Mouse (Mus musculus) MEL (cell line): Measurements from ENCODE around the gene Nrxn3. TPM values are rescaled to one million over a fixed set of nuclear protein-coding genes. Genes with fewer than 3 reads are reported as not detected.

Experiments
- DNase-seq: peaks from one replicate; pipeline ENCODE4 v3.0.0; 2011; ENCODE audit warnings: low read depth, low spot score
- H3K27ac ChIP-seq: 2 replicates; pipeline ENCODE4 v1.5.1; 2012; ENCODE audit warnings: low read depth, mild to moderate bottlenecking, control low read depth, low read length, moderate library complexity; ENCODE audit not compliant: control insufficient read depth
- H3K27me3 ChIP-seq, 2 experiments: fragments of 150-350 bp in 1 of 2; sonication (generic) in 1 of 2; 2 replicates each; pipeline ENCODE4 v1.6.1; 2012; ENCODE audit warnings: low read length in 2 of 2, mild to moderate bottlenecking in 2 of 2, improper control_type of control experiment in 1 of 2, moderate library complexity in 1 of 2; ENCODE audit not compliant: insufficient read depth in 2 of 2, control insufficient read depth in 1 of 2
- H3K36me3 ChIP-seq, 2 experiments: 2 replicates each; pipeline ENCODE4 v1.6.1; 2012 to 2014; ENCODE audit warnings: low read length in 2 of 2, improper control_type of control experiment in 1 of 2, inconsistent platforms in 1 of 2, mild to moderate bottlenecking in 1 of 2; ENCODE audit not compliant: insufficient read depth in 2 of 2, control insufficient read depth in 1 of 2
- H3K4me1 ChIP-seq, 2 experiments: fragments of 150-350 bp in 1 of 2; sonication (generic) in 1 of 2; 2 replicates each; pipeline ENCODE4 v1.6.1; 2012; ENCODE audit warnings: low read length in 2 of 2, improper control_type of control experiment in 1 of 2, mild to moderate bottlenecking in 1 of 2; ENCODE audit not compliant: insufficient read depth in 2 of 2, control insufficient read depth in 1 of 2
- H3K4me3 ChIP-seq, 2 experiments: fragments of 150-350 bp in 1 of 2; sonication (generic) in 1 of 2; 2 replicates each; pipeline ENCODE4 v1.5.1; 2012; ENCODE audit warnings: low read depth in 2 of 2, low read length in 2 of 2, mild to moderate bottlenecking in 2 of 2, moderate library complexity in 2 of 2, control low read depth in 1 of 2, improper control_type of control experiment in 1 of 2; ENCODE audit not compliant: control insufficient read depth in 1 of 2, insufficient read depth in 1 of 2
- H3K79me2 ChIP-seq: 2 replicates; pipeline ENCODE4 v1.6.1; 2012; ENCODE audit warnings: mild to moderate bottlenecking, low read length, moderate library complexity; ENCODE audit not compliant: control insufficient read depth, poor library complexity, insufficient read depth
- H3K9ac ChIP-seq: 2 replicates; pipeline ENCODE4 v1.6.1; 2012; ENCODE audit warnings: low read depth, mild to moderate bottlenecking, control low read depth, low read length, moderate library complexity; ENCODE audit not compliant: control insufficient read depth, poor library complexity, severe bottlenecking
- H3K9me3 ChIP-seq: fragments of 150-350 bp; sonication (generic); replicated peaks from 2 replicates; pipeline ENCODE4 v1.6.1; 2012; ENCODE audit warnings: mild to moderate bottlenecking, low read length, improper control_type of control experiment, moderate library complexity; ENCODE audit not compliant: insufficient read depth
- CHD1 ChIP-seq: IDR thresholded peaks from 2 replicates; pipeline ENCODE4 v1.6.1; 2012; ENCODE audit warnings: low read depth, mild to moderate bottlenecking, inconsistent platforms, low read length, improper control_type of control experiment
- CHD2 ChIP-seq: IDR thresholded peaks from 2 replicates; pipeline ENCODE4 v1.6.1; 2011; ENCODE audit warnings: low read length, improper control_type of control experiment
- ELF1 ChIP-seq: IDR thresholded peaks from 2 replicates; pipeline ENCODE4 v1.6.1; 2014; ENCODE audit warnings: low read depth, mild to moderate bottlenecking, inconsistent platforms, low read length, improper control_type of control experiment, moderate library complexity
- EP300 ChIP-seq, 2 experiments: IDR thresholded peaks; 2 replicates each; pipeline ENCODE4 v1.6.1; 2011; ENCODE audit warnings: improper control_type of control experiment in 2 of 2, low read length in 2 of 2, low read depth in 1 of 2, mild to moderate bottlenecking in 1 of 2
- JUND ChIP-seq: IDR thresholded peaks from 2 replicates; pipeline ENCODE4 v1.6.1; 2011; ENCODE audit warnings: low read depth, mild to moderate bottlenecking, improper control_type of control experiment, low read length
- KAT2A ChIP-seq: conservative IDR thresholded peaks from 2 replicates; pipeline ENCODE4 v1.6.1; 2012; ENCODE audit warnings: low read depth, low read length, improper control_type of control experiment, inconsistent platforms
- MAFK ChIP-seq: IDR thresholded peaks from 2 replicates; pipeline ENCODE4 v1.6.1; 2011; ENCODE audit warnings: low read depth, mild to moderate bottlenecking, low read length, improper control_type of control experiment, borderline replicate concordance
- MAX ChIP-seq: IDR thresholded peaks from 2 replicates; pipeline ENCODE4 v1.6.1; 2011; ENCODE audit warnings: low read length, improper control_type of control experiment
- MAZ ChIP-seq: IDR thresholded peaks from 2 replicates; pipeline ENCODE4 v1.6.1; 2012; ENCODE audit warnings: low read depth, mild to moderate bottlenecking, inconsistent platforms, low read length, improper control_type of control experiment
- MEF2A ChIP-seq: IDR thresholded peaks from 2 replicates; pipeline ENCODE4 v1.6.1; 2014; ENCODE audit warnings: low read depth, mild to moderate bottlenecking, inconsistent platforms, low read length, improper control_type of control experiment; ENCODE audit not compliant: poor library complexity, insufficient replicate concordance, severe bottlenecking; ENCODE audit errors: extremely low read depth
- MYB ChIP-seq: IDR thresholded peaks from 2 replicates; pipeline ENCODE4 v1.6.1; 2011; ENCODE audit warnings: mild to moderate bottlenecking, low read depth, low read length, improper control_type of control experiment
- MYC ChIP-seq: IDR thresholded peaks from 2 replicates; pipeline ENCODE4 v1.6.1; 2011; ENCODE audit warnings: low read depth, mild to moderate bottlenecking, low read length, improper control_type of control experiment, moderate library complexity
- NELFE ChIP-seq: IDR thresholded peaks from 2 replicates; pipeline ENCODE4 v1.6.1; 2011; ENCODE audit warnings: low read depth, low read length, improper control_type of control experiment
- POLR2AphosphoS2 ChIP-seq: IDR thresholded peaks from 2 replicates; pipeline ENCODE4 v1.6.1; 2011; ENCODE audit warnings: low read length, improper control_type of control experiment
- RCOR1 ChIP-seq: IDR thresholded peaks from 2 replicates; pipeline ENCODE4 v1.6.1; 2012; ENCODE audit warnings: low read depth, mild to moderate bottlenecking, inconsistent platforms, low read length, improper control_type of control experiment
- TCF12 ChIP-seq: IDR thresholded peaks from 2 replicates; pipeline ENCODE4 v1.6.1; 2014; ENCODE audit warnings: low read depth, mild to moderate bottlenecking, inconsistent platforms, low read length, improper control_type of control experiment, moderate library complexity
- USF1 ChIP-seq: IDR thresholded peaks from 2 replicates; pipeline ENCODE4 v1.6.1; 2014; ENCODE audit warnings: low read depth, mild to moderate bottlenecking, inconsistent platforms, low read length, improper control_type of control experiment, moderate library complexity
- ZC3H11A ChIP-seq: IDR thresholded peaks from 2 replicates; pipeline ENCODE4 v1.6.1; 2012; ENCODE audit warnings: low read depth, mild to moderate bottlenecking, inconsistent platforms, low read length, improper control_type of control experiment
- ZNF384 ChIP-seq: IDR thresholded peaks from 2 replicates; pipeline ENCODE4 v1.6.1; 2012; ENCODE audit warnings: low read depth, mild to moderate bottlenecking, inconsistent platforms, low read length, improper control_type of control experiment
- polyA plus RNA-seq, 2 experiments: library from polyadenylated mRNA; stranded (reverse) in 1 of 2; unstranded in 1 of 2; fragments of >175 nt in 1 of 2; fragments of >200 nt in 1 of 2; gene quantifications; 2 replicates each; pipeline versions ENCODE4 v1.2.1 to v1.2.4; 2012; ENCODE audit warnings: low replicate concordance in 2 of 2, low read depth in 1 of 2; ENCODE audit not compliant: insufficient read length in 2 of 2, insufficient read depth in 1 of 2, missing spikeins in 1 of 2
- total RNA-seq: library from RNA; depleted of rRNA; stranded (reverse); fragments of 300-350 nt; gene quantifications from 2 replicates; pipeline ENCODE4 v1.2.3, GENCODE M21; 2012

Nrxn3 gene
- total and polyA plus RNA-seq, 3 experiments = not detected

DNA sequence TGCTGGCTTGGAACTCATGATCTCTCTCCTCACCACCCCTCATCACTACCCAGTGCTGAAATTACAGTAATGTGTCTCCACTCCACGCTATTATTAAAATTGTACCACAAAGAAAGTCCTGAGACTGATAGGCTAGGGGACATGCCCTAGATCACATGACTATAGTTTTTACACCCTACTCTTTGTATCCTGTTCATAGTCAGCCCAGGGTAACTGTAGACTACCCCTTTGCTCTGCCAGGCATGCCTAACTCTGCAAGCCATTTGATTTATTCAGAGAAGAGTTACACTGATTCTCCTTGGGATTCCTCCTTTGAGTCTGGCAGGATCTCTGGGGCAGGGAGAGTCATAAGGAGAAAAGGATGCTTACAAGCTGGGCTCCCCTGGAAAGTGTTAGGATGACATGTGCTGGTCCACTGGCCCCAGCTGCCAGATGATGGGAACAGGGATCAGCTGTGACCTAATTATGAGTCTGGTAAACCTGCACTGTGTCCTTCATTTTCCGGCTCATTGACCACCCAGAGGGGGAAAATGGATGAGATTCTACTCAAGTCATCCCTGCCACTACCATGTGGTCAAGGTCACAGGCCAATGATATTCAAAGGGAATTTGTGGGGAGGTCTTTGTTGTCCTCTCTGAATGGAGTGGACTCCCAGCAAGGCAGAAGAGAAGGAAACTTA, 318.9 kb downstream of the Nrxn3 start:
- H3K79me2 ChIP-seq = no peaks in the 10 kb centered on the region
- no peak overlapping the region for H3K27ac ChIP-seq
- no peak overlapping the region for H3K4me3 ChIP-seq
- no peaks in the 10 kb centered on the region for H3K9me3 ChIP-seq
- no peaks in the 10 kb centered on the region for H3K36me3 ChIP-seq
- DNase-seq = no peak
- no peaks in the 10 kb centered on the region for H3K4me1 ChIP-seq
- no peaks in the 10 kb centered on the region for H3K27me3 ChIP-seq
- no peak overlapping the region for H3K9ac ChIP-seq
- TF ChIP-seq ELF1 (no peak), MAZ (no peak), CHD1 (no peak), CHD2 (no peak), EP300 (IDR thresholded peaks at IDR 0.05; ENCODE audit: low read depth in 1 of 2, low read length in 2 of 2) (no peak), MAFK (no peak), MYC (no peak), RCOR1 (no peak)

DNA sequence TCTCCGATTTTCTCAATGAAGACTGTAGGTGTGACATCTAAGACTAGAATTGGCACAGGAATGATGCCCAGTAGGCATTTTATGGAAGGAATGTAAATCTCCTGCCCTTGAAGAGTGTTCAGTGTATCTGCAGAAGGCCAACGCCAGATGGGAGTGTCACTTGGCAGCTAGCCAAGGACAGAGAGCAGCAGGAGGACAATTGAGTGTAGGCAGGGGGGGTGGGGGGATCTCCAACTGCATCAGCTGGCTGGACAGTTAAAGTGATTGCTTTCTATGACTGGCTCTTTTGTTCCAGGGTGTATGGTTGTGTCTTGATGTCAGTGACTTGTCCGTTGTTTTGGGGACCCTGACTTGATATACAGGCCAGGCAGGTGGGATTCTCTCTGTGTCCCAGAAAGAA, 326.6 kb downstream of the Nrxn3 start:
- Histone ChIP-seq H3K4me1 (no peaks in the 10 kb centered on the region), H3K9me3 (no peaks in the 10 kb centered on the region), H3K27me3 (no peaks in the 10 kb centered on the region), H3K36me3 (no peaks in the 10 kb centered on the region), H3K4me3 (no peak overlapping the region), H3K79me2 (no peaks in the 10 kb centered on the region), H3K27ac (no peak overlapping the region), H3K9ac (no peak overlapping the region)
- no peak for DNase-seq
- TF ChIP-seq MEF2A = no peak
- TF ChIP-seq ZNF384 = no peak
- no peak for TF ChIP-seq USF1
- no peak for TF ChIP-seq MAX
- no peak for TF ChIP-seq ELF1
- no peak for TF ChIP-seq KAT2A
- TF ChIP-seq POLR2AphosphoS2 = no peak
- TF ChIP-seq NELFE = no peak
- TF ChIP-seq MYC = no peak
- no peak for TF ChIP-seq MAZ
- no peak for TF ChIP-seq MYB
- no peak for TF ChIP-seq JUND
- no peak for TF ChIP-seq CHD1
- no peak for TF ChIP-seq ZC3H11A
- TF ChIP-seq TCF12 = no peak
